Mouse (Mus musculus) cerebellum, adult 11-12 months (tissue): ENCODE measurements around the gene Chka.

Experiments used
- DNase-seq: peaks from one replicate; pipeline ENCODE4 v3.0.0; 2022

The Chka gene

GRCm38 (mm10) chr19:3851502-3851962 is at the start of gene Chka:
TSS of gene Chka (plus strand) at chr19:3851773.
- DNase-seq: peak; percentile 97

- no peak for DNase-seq
Measured at GRCm38 (mm10) chr19:3805526-3805925, 46.0 kb upstream of the Chka start.

GRCm38 (mm10) chr19:3810536-3811233 is 40.9 kb upstream of the Chka start:
- DNase-seq: no peak

GRCm38 (mm10) chr19:3814461-3814860 is 37.1 kb upstream of the Chka start:
- DNase-seq: peak; percentile 45

GRCm38 (mm10) chr19:3815824-3816223 is 35.7 kb upstream of the Chka start:
- no peak for DNase-seq

GRCm38 (mm10) chr19:3819080-3819479 is 32.5 kb upstream of the Chka start:
- no peak for DNase-seq

GRCm38 (mm10) chr19:3819899-3820444 is 31.6 kb upstream of the Chka start:
- DNase-seq: no peak

- DNase-seq: no peak
Measured at GRCm38 (mm10) chr19:3825044-3825443, 26.5 kb upstream of the Chka start.

- no peak for DNase-seq
Measured at GRCm38 (mm10) chr19:3829863-3830262, 21.7 kb upstream of the Chka start.

GRCm38 (mm10) chr19:3831716-3832115 is 19.9 kb upstream of the Chka start:
- no peak for DNase-seq

- peak; percentile 94 for DNase-seq
Measured at GRCm38 (mm10) chr19:3832851-3833353, 18.7 kb upstream of the Chka start.

- DNase-seq: no peak
Measured at GRCm38 (mm10) chr19:3834301-3834700, 17.3 kb upstream of the Chka start.

GRCm38 (mm10) chr19:3836791-3837190 is 14.8 kb upstream of the Chka start:
- DNase-seq: no peak

GRCm38 (mm10) chr19:3838931-3839330 is 12.6 kb upstream of the Chka start:
- no peak for DNase-seq

GRCm38 (mm10) chr19:3839686-3840085 is 11.9 kb upstream of the Chka start:
- DNase-seq: no peak

GRCm38 (mm10) chr19:3840214-3840651 is 11.3 kb upstream of the Chka start:
- DNase-seq: peak; percentile 57

GRCm38 (mm10) chr19:3840685-3841084 is 10.9 kb upstream of the Chka start:
- DNase-seq: no peak

- peak; percentile 58 for DNase-seq
Measured at GRCm38 (mm10) chr19:3842359-3843148, 9.0 kb upstream of the Chka start.

- DNase-seq: no peak
Measured at GRCm38 (mm10) chr19:3843629-3844028, 7.9 kb upstream of the Chka start.

- DNase-seq: peak; percentile 74
Measured at GRCm38 (mm10) chr19:3844836-3845235, 6.7 kb upstream of the Chka start.

- DNase-seq: peak; percentile 65
Measured at GRCm38 (mm10) chr19:3845339-3845738, 6.2 kb upstream of the Chka start.

- peak; percentile 98 for DNase-seq
Measured at GRCm38 (mm10) chr19:3845803-3846406, 5.7 kb upstream of the Chka start.
